ENCODE assay signal across 10 mouse cellular contexts in the genomic region with DNA sequence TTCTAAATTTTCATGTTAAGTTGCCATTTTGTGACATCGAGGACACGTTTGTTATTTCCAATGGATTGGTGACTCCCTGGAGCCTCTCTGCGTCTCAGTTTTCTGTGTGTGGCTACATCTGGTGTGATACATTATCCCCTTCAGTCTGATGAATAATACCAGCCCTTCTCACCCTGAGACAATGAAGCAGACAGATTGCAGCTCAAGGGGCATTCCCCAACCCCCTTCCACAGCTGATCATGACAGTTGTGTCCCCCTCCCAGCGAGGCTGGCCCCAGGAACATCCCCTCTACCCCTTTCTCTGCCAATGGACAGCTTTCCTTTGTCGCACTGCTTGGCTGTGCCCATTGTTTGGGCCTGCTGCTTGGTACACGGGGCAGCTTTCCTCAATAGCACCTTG. TPM values are rescaled to one million over a fixed set of nuclear protein-coding genes. Genes with fewer than 3 reads are reported as not detected.
A peak's percentile ranks its signal among the peaks of the same experiment; 100 is the strongest.
DNase-seq lines count a peak whose midpoint lies in the region; ATAC-seq and TF ChIP-seq lines count a peak whose summit lies in the region.
"Had no signal": no experiment of that assay in that cellular context is flagged by ENCODE, and none has a peak within 500 bp of the region (broad histone marks: within the 10 kb centered on the region; RNA-seq: fewer than 3 reads in every experiment).

No protein-coding gene starts in this region.

- no peaks in the 10 kb centered on the region for H3K9me3 ChIP-seq in forebrain, embryonic 10.5 days
- H3K9me3 ChIP-seq in hindbrain, postnatal 0 days (ENCODE audit: low read length): no peaks in the 10 kb centered on the region
- H3K9me3 ChIP-seq in neural tube, embryonic 11.5 days (ENCODE audit: control insufficient read depth, low read length): no peaks in the 10 kb centered on the region
- H3K9me3 ChIP-seq in heart, embryonic 10.5 days: no peaks in the 10 kb centered on the region
- H3K9me3 ChIP-seq: limb, embryonic 15.5 days had no signal

- 32% methylated on average over 6 of the region's 6 CpGs for WGBS in forebrain, embryonic 10.5 days
- 14% methylated on average over 6 of the region's 6 CpGs for WGBS in hindbrain, postnatal 0 days
- WGBS in neural tube, embryonic 11.5 days: 16% methylated on average over 6 of the region's 6 CpGs
- WGBS in heart, embryonic 10.5 days: 73% methylated on average over 6 of the region's 6 CpGs

- H3K4me2 ChIP-seq in hindbrain, postnatal 0 days (ENCODE audit: low read depth, low read length): no peak overlapping the region
- H3K4me2 ChIP-seq in neural tube, embryonic 11.5 days (ENCODE audit: low read depth): peak overlapping the region; percentile 0; the same call in 1 of the 2 replicates
- H3K4me2 ChIP-seq: limb, embryonic 15.5 days had no signal

- H3K9ac ChIP-seq in hindbrain, postnatal 0 days (replicated peaks; ENCODE audit: low read length): no peak overlapping the region
- H3K9ac ChIP-seq in neural tube, embryonic 11.5 days (ENCODE audit: low read length): no peak overlapping the region
- H3K9ac ChIP-seq: limb, embryonic 15.5 days had no signal

- H3K36me3 ChIP-seq in forebrain, embryonic 10.5 days (replicated peaks): peaks cover 29% of the 10 kb centered on the region
- H3K36me3 ChIP-seq in hindbrain, postnatal 0 days (ENCODE audit: insufficient read depth, low read length): 0 out of 2 replicates have a peak, but pooled peaks cover 4% of the 10 kb centered on the region
- no peaks in the 10 kb centered on the region for H3K36me3 ChIP-seq in neural tube, embryonic 11.5 days (ENCODE audit: control insufficient read depth, insufficient read depth, low read length)
- peaks cover 28% of the 10 kb centered on the region for H3K36me3 ChIP-seq in heart, embryonic 10.5 days

- no peaks in the 10 kb centered on the region for H3K27me3 ChIP-seq in forebrain, embryonic 10.5 days (ENCODE audit: poor library complexity, severe bottlenecking)
- no peaks in the 10 kb centered on the region for H3K27me3 ChIP-seq in hindbrain, postnatal 0 days (ENCODE audit: insufficient read depth, low read length)
- H3K27me3 ChIP-seq in neural tube, embryonic 11.5 days (ENCODE audit: control insufficient read depth, insufficient read depth, low read length): no peaks in the 10 kb centered on the region
- no peaks in the 10 kb centered on the region for H3K27me3 ChIP-seq in heart, embryonic 10.5 days (ENCODE audit: insufficient read depth, poor library complexity, severe bottlenecking)
- H3K27me3 ChIP-seq: limb, embryonic 15.5 days had no signal

- TF ChIP-seq CTCF in hindbrain, postnatal 0 days (IDR thresholded peaks at IDR 0.05; ENCODE audit: low read depth): no peak

- ATAC-seq in hindbrain, postnatal 0 days: peak; percentile 55
- peak; percentile 85 for ATAC-seq in neural tube, embryonic 11.5 days (ENCODE audit: insufficient read depth, low FRiP score, low TSS enrichment)

- H3K27ac ChIP-seq in forebrain, embryonic 10.5 days: peak overlapping the region; percentile 81
- peak overlapping the region; percentile 21; the same call in 1 of the 2 replicates for H3K27ac ChIP-seq in hindbrain, postnatal 0 days
- H3K27ac ChIP-seq in neural tube, embryonic 11.5 days (ENCODE audit: low read depth, low read length): peak overlapping the region; percentile 93
- H3K27ac ChIP-seq in heart, embryonic 10.5 days: no peak overlapping the region
- H3K27ac ChIP-seq: limb, embryonic 15.5 days; stomach, postnatal 0 days had no signal

- no peak overlapping the region; the same call in 1 of the 2 replicates for H3K4me3 ChIP-seq in forebrain, embryonic 10.5 days
- no peak overlapping the region for H3K4me3 ChIP-seq in hindbrain, postnatal 0 days (ENCODE audit: low read length)
- H3K4me3 ChIP-seq in neural tube, embryonic 11.5 days (ENCODE audit: low read depth, low read length): no peak overlapping the region
- no peak overlapping the region for H3K4me3 ChIP-seq in heart, embryonic 10.5 days
- H3K4me3 ChIP-seq: limb, embryonic 15.5 days had no signal

- peaks cover 60% of the 10 kb centered on the region for H3K4me1 ChIP-seq in forebrain, embryonic 10.5 days
- peaks cover 18% of the 10 kb centered on the region for H3K4me1 ChIP-seq in hindbrain, postnatal 0 days (ENCODE audit: insufficient read depth, low read length)
- H3K4me1 ChIP-seq in neural tube, embryonic 11.5 days (ENCODE audit: control insufficient read depth, insufficient read depth, low read length): peaks cover 45% of the 10 kb centered on the region
- H3K4me1 ChIP-seq in heart, embryonic 10.5 days: peaks cover 21% of the 10 kb centered on the region

- DNase-seq in heart, adult 11 months: peak; percentile 70
- DNase-seq in heart, adult 9 months (ENCODE audit: low spot score in 2 of 2): no peak
- no peak for DNase-seq in forebrain, embryonic 10.5 days (ENCODE audit: extremely low spot score, low spot score)
- DNase-seq in hindbrain, postnatal 0 days (ENCODE audit: low spot score): peak; percentile 45
- DNase-seq in neural tube, embryonic 11.5 days (ENCODE audit: low spot score): peak; percentile 81
- DNase-seq in urinary bladder, postnatal 10 days (ENCODE audit: low spot score): no peak
- no peak for DNase-seq in heart, adult 8-10 months (ENCODE audit: low spot score)
- no peak for DNase-seq in heart, embryonic 10.5 days (ENCODE audit: low spot score)

RNA-seq across cellular contexts. Expression of a gene that starts 11.5 kb away (rescaled TPM):
- 56.4 and 58.7 TPM in 2 replicates for polyA plus RNA-seq in forebrain, embryonic 10.5 days (2016; fragmentation: Nextera tagmentation; extraction: Ambion mirVana)
- total RNA-seq in hindbrain, postnatal 0 days (2014; rRNA removed): 25.1 and 26.2 TPM in 2 replicates
- 11.7 TPM in 2 replicates for polyA plus RNA-seq in hindbrain, postnatal 0 days (2015; fragmentation: Nextera tagmentation; extraction: Ambion mirVana)
- polyA plus RNA-seq in neural tube, embryonic 11.5 days (2014; fragmentation: Nextera tagmentation; extraction: Ambion mirVana): 99.9 and 108 TPM in 2 replicates
- total RNA-seq in heart, adult 8-10 months (2022): 10 to 100 TPM; 10.2 to 11.5 (median 10.8) TPM
- 63.1 and 110 TPM in 2 replicates for polyA plus RNA-seq in heart, embryonic 10.5 days (2016; fragmentation: Nextera tagmentation; extraction: Ambion mirVana)

Comparison
In these comparisons a context has a peak if more than half of its experiments do, and no peak if none do; other contexts are left out.
1. DNase-seq: peak in heart, adult 11 months (single experiment), hindbrain, postnatal 0 days (single experiment) and neural tube, embryonic 11.5 days (single experiment); none in heart, adult 9 months (0 of 2), forebrain, embryonic 10.5 days (single experiment), urinary bladder, postnatal 10 days (single experiment), heart, adult 8-10 months (single experiment) and heart, embryonic 10.5 days (single experiment).